ENCODE assay signal across 18 mouse cellular contexts in the genomic region with DNA sequence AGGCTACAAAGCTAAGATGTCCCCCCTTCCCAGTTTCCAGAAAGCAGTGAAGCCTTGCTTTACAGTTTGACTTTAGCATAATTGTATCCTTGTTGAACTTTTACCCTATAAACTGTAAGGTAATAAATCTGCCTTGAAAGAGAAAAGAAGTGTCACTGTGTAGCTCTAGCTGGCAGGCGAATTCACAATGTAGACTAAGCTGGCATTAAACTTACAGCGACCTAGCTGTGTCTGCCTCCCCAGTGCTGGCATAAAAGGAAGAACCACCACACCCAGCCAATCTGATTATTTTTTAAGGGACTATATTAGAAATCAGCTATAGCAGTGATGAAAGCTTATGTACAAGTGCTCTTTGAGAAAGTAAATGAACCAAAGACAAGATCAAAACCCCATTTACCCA.
DNase-seq lines count a peak whose midpoint lies in the region; ATAC-seq lines count a peak whose summit lies in the region.
"Had no signal": no experiment of that assay in that cellular context is flagged by ENCODE, and none has a peak within 500 bp of the region (broad histone marks: within the 10 kb centered on the region; RNA-seq: fewer than 3 reads in every experiment).

No protein-coding gene starts in this region.

- no peak overlapping the region for H3K27ac ChIP-seq in forebrain, embryonic 14.5 days (ENCODE audit: low read depth, low read length)
- no peak overlapping the region for H3K27ac ChIP-seq in forebrain, embryonic 12.5 days
- H3K27ac ChIP-seq in kidney, embryonic 15.5 days, result no peak overlapping the region
- peak overlapping the region; percentile 36; the same call in 1 of the 2 replicates for H3K27ac ChIP-seq in neural tube, embryonic 11.5 days (ENCODE audit: low read depth, low read length)
- H3K27ac ChIP-seq in neural tube, embryonic 15.5 days (replicated peaks), result no peak overlapping the region; the same call in 1 of the 2 replicates
- H3K27ac ChIP-seq in limb, embryonic 10.5 days, result no peak overlapping the region
- H3K27ac ChIP-seq: embryonic facial prominence, embryonic 10.5 days; liver, embryonic 13.5 days; stomach, postnatal 0 days had no signal

- H3K9ac ChIP-seq in forebrain, embryonic 14.5 days (ENCODE audit: low read length), result no peak overlapping the region
- no peak overlapping the region for H3K9ac ChIP-seq in forebrain, embryonic 12.5 days
- H3K9ac ChIP-seq in kidney, embryonic 15.5 days, result no peak overlapping the region
- no peak overlapping the region for H3K9ac ChIP-seq in neural tube, embryonic 11.5 days (ENCODE audit: low read length)
- H3K9ac ChIP-seq in neural tube, embryonic 15.5 days (replicated peaks), result no peak overlapping the region
- H3K9ac ChIP-seq: liver, embryonic 13.5 days had no signal

- DNase-seq in forebrain, embryonic 14.5 days (ENCODE audit: low spot score), result no peak
- no peak for DNase-seq in kidney, adult 8-10 months
- DNase-seq in neural tube, embryonic 11.5 days (ENCODE audit: low spot score), result no peak
- DNase-seq in neural tube, embryonic 10.5 days (ENCODE audit: extremely low spot score, low spot score), result no peak
- DNase-seq in limb, embryonic 10.5 days (ENCODE audit: low spot score), result no peak
- DNase-seq: adrenal gland, postnatal 14 days; cerebellum, adult 9-10 months; gastrocnemius, postnatal 25 days; liver, embryonic 13.5 days; lung, adult 2 months; lung, postnatal 14 days; thymus, adult 2 months had no signal

- 50% methylated on average over 2 of the region's 2 CpGs for WGBS in forebrain, embryonic 14.5 days
- WGBS in forebrain, embryonic 12.5 days, result 64% methylated on average over 2 of the region's 2 CpGs
- 41% methylated on average over 2 of the region's 2 CpGs for WGBS in kidney, embryonic 15.5 days
- 46% methylated on average over 2 of the region's 2 CpGs for WGBS in neural tube, embryonic 11.5 days
- 6% methylated on average over 2 of the region's 2 CpGs for WGBS in neural tube, embryonic 15.5 days
- WGBS in limb, embryonic 10.5 days, result 68% methylated on average over 2 of the region's 2 CpGs

- peaks cover 9% of the 10 kb centered on the region for H3K4me1 ChIP-seq in forebrain, embryonic 14.5 days (ENCODE audit: control insufficient read depth, insufficient read depth, low read length)
- peaks cover 11% of the 10 kb centered on the region for H3K4me1 ChIP-seq in forebrain, embryonic 12.5 days
- H3K4me1 ChIP-seq in kidney, embryonic 15.5 days, result peaks cover 11% of the 10 kb centered on the region
- peaks cover 5% of the 10 kb centered on the region; the same call in 1 of the 2 replicates for H3K4me1 ChIP-seq in neural tube, embryonic 11.5 days (ENCODE audit: control insufficient read depth, insufficient read depth, low read length)
- H3K4me1 ChIP-seq in neural tube, embryonic 15.5 days, result no peaks in the 10 kb centered on the region; the same call in 1 of the 2 replicates
- H3K4me1 ChIP-seq in limb, embryonic 10.5 days, result no peaks in the 10 kb centered on the region
- H3K4me1 ChIP-seq: liver, embryonic 13.5 days had no signal

- H3K36me3 ChIP-seq in forebrain, embryonic 14.5 days (ENCODE audit: control insufficient read depth, insufficient read depth, low read length), result no peaks in the 10 kb centered on the region
- H3K36me3 ChIP-seq in forebrain, embryonic 12.5 days (replicated peaks), result no peaks in the 10 kb centered on the region
- H3K36me3 ChIP-seq in kidney, embryonic 15.5 days, result no peaks in the 10 kb centered on the region
- H3K36me3 ChIP-seq in neural tube, embryonic 11.5 days (ENCODE audit: control insufficient read depth, insufficient read depth, low read length), result no peaks in the 10 kb centered on the region
- no peaks in the 10 kb centered on the region for H3K36me3 ChIP-seq in neural tube, embryonic 15.5 days
- H3K36me3 ChIP-seq in limb, embryonic 10.5 days, result no peaks in the 10 kb centered on the region
- H3K36me3 ChIP-seq: embryonic facial prominence, embryonic 10.5 days; liver, embryonic 13.5 days had no signal

- no peaks in the 10 kb centered on the region for H3K27me3 ChIP-seq in forebrain, embryonic 14.5 days (replicated peaks; ENCODE audit: control insufficient read depth, insufficient read depth, low read length)
- no peaks in the 10 kb centered on the region for H3K27me3 ChIP-seq in forebrain, embryonic 12.5 days
- no peaks in the 10 kb centered on the region for H3K27me3 ChIP-seq in kidney, embryonic 15.5 days
- no peaks in the 10 kb centered on the region for H3K27me3 ChIP-seq in neural tube, embryonic 11.5 days (ENCODE audit: control insufficient read depth, insufficient read depth, low read length)
- H3K27me3 ChIP-seq in neural tube, embryonic 15.5 days (replicated peaks), result no peaks in the 10 kb centered on the region
- H3K27me3 ChIP-seq in limb, embryonic 10.5 days (ENCODE audit: low read depth, poor library complexity, severe bottlenecking), result no peaks in the 10 kb centered on the region
- H3K27me3 ChIP-seq: liver, embryonic 13.5 days had no signal

- H3K4me2 ChIP-seq in forebrain, embryonic 14.5 days (ENCODE audit: low read length), result no peak overlapping the region
- H3K4me2 ChIP-seq in forebrain, embryonic 12.5 days, result no peak overlapping the region
- no peak overlapping the region for H3K4me2 ChIP-seq in kidney, embryonic 15.5 days
- H3K4me2 ChIP-seq in neural tube, embryonic 11.5 days (ENCODE audit: low read depth), result no peak overlapping the region
- no peak overlapping the region for H3K4me2 ChIP-seq in neural tube, embryonic 15.5 days
- H3K4me2 ChIP-seq: liver, embryonic 13.5 days had no signal

- ATAC-seq in forebrain, embryonic 14.5 days, result 0 out of 2 replicates have a peak, but pooled peaks have one; percentile 42
- no peak for ATAC-seq in forebrain, embryonic 12.5 days (ENCODE audit: low FRiP score)
- peak; percentile 64; the same call in 1 of the 2 replicates for ATAC-seq in kidney, embryonic 15.5 days (replicated peaks; ENCODE audit: low FRiP score)
- peak; percentile 84 for ATAC-seq in neural tube, embryonic 11.5 days (ENCODE audit: insufficient read depth, low FRiP score, low TSS enrichment)
- ATAC-seq in neural tube, embryonic 15.5 days (ENCODE audit: low FRiP score), result peak; percentile 63; the same call in 1 of the 2 replicates
- ATAC-seq: CD4-positive, CD25-positive, alpha-beta regulatory T cell, adult 4 months had no signal

- H3K4me3 ChIP-seq in forebrain, embryonic 14.5 days (ENCODE audit: low read depth, low read length), result no peak overlapping the region
- H3K4me3 ChIP-seq in forebrain, embryonic 12.5 days (replicated peaks), result no peak overlapping the region
- no peak overlapping the region for H3K4me3 ChIP-seq in kidney, embryonic 15.5 days (replicated peaks)
- no peak overlapping the region for H3K4me3 ChIP-seq in neural tube, embryonic 11.5 days (ENCODE audit: low read depth, low read length)
- H3K4me3 ChIP-seq in neural tube, embryonic 15.5 days (replicated peaks), result no peak overlapping the region
- H3K4me3 ChIP-seq in limb, embryonic 10.5 days, result no peak overlapping the region
- H3K4me3 ChIP-seq: embryonic facial prominence, embryonic 10.5 days; liver, embryonic 13.5 days had no signal

- no peaks in the 10 kb centered on the region for H3K9me3 ChIP-seq in forebrain, embryonic 14.5 days (replicated peaks; ENCODE audit: control insufficient read depth, low read length)
- no peaks in the 10 kb centered on the region for H3K9me3 ChIP-seq in forebrain, embryonic 12.5 days
- H3K9me3 ChIP-seq in kidney, embryonic 15.5 days (replicated peaks), result no peaks in the 10 kb centered on the region
- H3K9me3 ChIP-seq in neural tube, embryonic 11.5 days (ENCODE audit: control insufficient read depth, low read length), result no peaks in the 10 kb centered on the region
- no peaks in the 10 kb centered on the region for H3K9me3 ChIP-seq in neural tube, embryonic 15.5 days (replicated peaks)
- H3K9me3 ChIP-seq in limb, embryonic 10.5 days (replicated peaks), result no peaks in the 10 kb centered on the region
- H3K9me3 ChIP-seq: embryonic facial prominence, embryonic 10.5 days; liver, embryonic 13.5 days had no signal
